Mouse (Mus musculus): ENCODE measurements around the gene Fam129a. TPM values are rescaled to one million over a fixed set of nuclear protein-coding genes. Genes with fewer than 3 reads are reported as not detected.
A peak's percentile ranks its signal among the peaks of the same experiment; 100 is the strongest.

Gene Fam129a
- polyA plus RNA-seq, 1 experiment from 2014 or later, result 4.6 TPM

DNA sequence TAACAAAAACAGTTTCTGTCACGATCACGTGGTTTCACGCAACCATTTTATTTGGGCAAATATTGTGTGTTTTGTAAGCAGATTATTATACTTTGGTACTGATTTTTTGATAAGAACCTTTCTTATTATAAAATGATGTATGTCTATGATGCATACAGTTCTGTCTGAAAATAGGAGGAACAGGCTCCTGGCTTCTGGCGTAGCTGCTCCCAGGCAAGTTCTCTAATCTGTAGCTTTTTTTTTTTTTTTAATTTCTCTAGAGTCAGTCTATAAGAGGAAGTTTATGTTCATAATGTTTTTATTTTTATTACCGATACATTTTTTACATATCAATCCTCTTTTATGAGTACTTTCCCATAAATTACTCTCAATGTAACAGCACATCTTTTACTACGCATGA is 44.6 kb downstream of the Fam129a start:
- Histone ChIP-seq H3K27me3 (ENCODE audit: insufficient read depth, low read length) (no peaks in the 10 kb centered on the region), H3K36me3 (ENCODE audit: insufficient read depth) (no peaks in the 10 kb centered on the region), H3K9ac (no peak overlapping the region), H3K4me1 (ENCODE audit: insufficient read depth) (0 out of 2 replicates have a peak, but pooled peaks cover 5% of the 10 kb centered on the region), H3K4me3 (ENCODE audit: low read depth, low read length) (no peak overlapping the region), H3K27ac (ENCODE audit: low read depth) (no peak overlapping the region), H3K9me3 (ENCODE audit: low read depth, low read length) (no peaks in the 10 kb centered on the region), H3K4me2 (no peak overlapping the region)
- 88% methylated on average over 6 of the region's 6 CpGs for WGBS
- no peak for TF ChIP-seq CTCF (IDR thresholded peaks at IDR 0.05; ENCODE audit: low read depth)
- DNase-seq (no peak), ATAC-seq (ENCODE audit: insufficient read depth) (no peak)

DNA sequence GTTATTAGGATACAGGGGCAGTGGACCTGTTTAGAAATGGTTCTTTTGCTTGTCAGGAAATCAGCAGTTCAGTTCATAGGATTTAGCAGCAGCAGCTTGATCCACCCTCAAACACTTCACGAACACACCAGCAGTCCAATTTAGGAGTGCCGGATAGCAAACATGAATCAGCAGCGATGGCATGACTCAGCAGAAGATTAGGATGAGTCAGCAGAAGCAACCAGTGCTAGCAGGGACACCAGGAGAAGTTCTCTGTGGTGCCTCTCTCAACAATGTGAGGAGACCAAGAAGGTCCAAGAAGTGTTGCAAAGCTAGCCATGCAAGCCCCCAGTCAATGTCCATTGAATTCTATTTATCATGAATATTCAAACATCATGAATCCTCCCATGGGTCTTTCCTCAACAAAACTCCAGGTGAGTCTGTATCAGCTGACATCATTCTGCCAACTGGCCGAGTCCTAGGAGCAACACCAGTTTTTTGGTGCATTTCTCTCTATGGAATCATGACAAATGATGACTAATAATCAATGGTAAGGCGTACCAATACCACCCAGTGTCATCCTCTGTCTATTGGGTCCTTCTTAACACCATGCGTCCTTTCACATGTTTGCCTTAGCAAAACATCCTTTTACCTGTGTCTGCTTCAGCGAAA is 45.7 kb downstream of the Fam129a start:
- Histone ChIP-seq H3K9ac (no peak overlapping the region), H3K4me1 (ENCODE audit: insufficient read depth) (0 out of 2 replicates have a peak, but pooled peaks cover 5% of the 10 kb centered on the region), H3K4me3 (ENCODE audit: low read depth, low read length) (no peak overlapping the region), H3K4me2 (no peak overlapping the region), H3K27ac (ENCODE audit: low read depth) (no peak overlapping the region), H3K27me3 (ENCODE audit: insufficient read depth, low read length) (no peaks in the 10 kb centered on the region), H3K9me3 (ENCODE audit: low read depth, low read length) (no peaks in the 10 kb centered on the region), H3K36me3 (ENCODE audit: insufficient read depth) (no peaks in the 10 kb centered on the region)
- no peak for DNase-seq
- WGBS, result 86% methylated on average over 7 of the region's 7 CpGs
- no peak for TF ChIP-seq CTCF (IDR thresholded peaks at IDR 0.05; ENCODE audit: low read depth)
- no peak for ATAC-seq (ENCODE audit: insufficient read depth)

DNA sequence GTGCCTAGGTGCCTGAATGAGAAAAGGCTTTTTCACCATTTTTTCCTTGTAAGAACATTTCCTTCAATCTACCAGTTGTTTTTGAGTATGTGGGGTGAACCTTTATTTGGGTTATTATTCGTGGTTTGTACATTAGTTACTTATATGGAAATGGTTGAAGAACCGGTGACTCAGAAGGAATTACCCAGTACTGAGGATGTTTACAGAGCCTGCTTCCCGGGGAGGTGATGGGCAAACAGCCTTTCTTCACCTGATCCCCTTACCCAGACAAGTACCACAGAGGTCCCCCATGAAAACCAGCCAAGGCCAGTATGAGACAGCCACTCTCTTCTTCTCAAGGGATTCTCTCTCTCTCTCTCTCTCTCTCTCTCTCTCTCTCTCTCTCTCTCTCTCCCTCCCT is 47.3 kb downstream of the Fam129a start:
- WGBS, result 52% methylated on average over 3 of the region's 3 CpGs
- Histone ChIP-seq H3K27ac (ENCODE audit: low read depth) (no peak overlapping the region), H3K4me3 (ENCODE audit: low read depth, low read length) (no peak overlapping the region), H3K9me3 (ENCODE audit: low read depth, low read length) (no peaks in the 10 kb centered on the region), H3K27me3 (ENCODE audit: insufficient read depth, low read length) (no peaks in the 10 kb centered on the region), H3K9ac (no peak overlapping the region), H3K4me2 (no peak overlapping the region), H3K36me3 (ENCODE audit: insufficient read depth) (no peaks in the 10 kb centered on the region), H3K4me1 (ENCODE audit: insufficient read depth) (0 out of 2 replicates have a peak, but pooled peaks cover 5% of the 10 kb centered on the region)
- TF ChIP-seq CTCF (IDR thresholded peaks at IDR 0.05; ENCODE audit: low read depth), result no peak
- ATAC-seq (ENCODE audit: insufficient read depth) (no peak), DNase-seq (no peak)

DNA sequence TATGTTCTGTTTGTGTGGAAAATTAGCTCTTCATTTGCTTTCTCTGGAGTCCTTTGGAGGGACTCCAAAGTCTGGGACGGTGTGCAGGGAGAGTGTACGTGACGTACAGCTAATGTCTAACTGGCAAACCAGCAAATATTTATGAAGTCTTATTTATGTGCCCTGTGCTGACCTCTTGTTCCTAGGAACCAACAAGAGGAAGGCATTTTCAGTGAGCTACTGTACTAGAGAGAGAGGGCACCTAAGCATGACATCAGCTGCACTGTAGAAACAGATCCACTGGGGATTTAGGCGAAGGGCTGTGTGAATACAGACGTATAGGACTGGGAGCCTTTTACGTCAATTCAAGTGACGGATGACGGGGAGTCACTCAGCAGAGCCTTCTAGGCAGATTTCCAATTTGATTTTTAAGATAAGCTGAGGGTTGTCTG is 48.3 kb downstream of the Fam129a start:
- H3K4me2 ChIP-seq, result no peak overlapping the region
- no peaks in the 10 kb centered on the region for H3K36me3 ChIP-seq (ENCODE audit: insufficient read depth)
- H3K4me3 ChIP-seq (ENCODE audit: low read depth, low read length), result no peak overlapping the region
- ATAC-seq (ENCODE audit: insufficient read depth) (peak; percentile 31; the same call in 1 of the 2 replicates), DNase-seq (no peak)
- H3K9me3 ChIP-seq (ENCODE audit: low read depth, low read length), result no peaks in the 10 kb centered on the region
- H3K9ac ChIP-seq, result no peak overlapping the region
- no peak for TF ChIP-seq CTCF (IDR thresholded peaks at IDR 0.05; ENCODE audit: low read depth)
- no peaks in the 10 kb centered on the region for H3K27me3 ChIP-seq (ENCODE audit: insufficient read depth, low read length)
- WGBS, result 47% methylated on average over 8 of the region's 8 CpGs
- H3K4me1 ChIP-seq (ENCODE audit: insufficient read depth), result 0 out of 2 replicates have a peak, but pooled peaks cover 5% of the 10 kb centered on the region
- H3K27ac ChIP-seq (ENCODE audit: low read depth), result no peak overlapping the region

DNA sequence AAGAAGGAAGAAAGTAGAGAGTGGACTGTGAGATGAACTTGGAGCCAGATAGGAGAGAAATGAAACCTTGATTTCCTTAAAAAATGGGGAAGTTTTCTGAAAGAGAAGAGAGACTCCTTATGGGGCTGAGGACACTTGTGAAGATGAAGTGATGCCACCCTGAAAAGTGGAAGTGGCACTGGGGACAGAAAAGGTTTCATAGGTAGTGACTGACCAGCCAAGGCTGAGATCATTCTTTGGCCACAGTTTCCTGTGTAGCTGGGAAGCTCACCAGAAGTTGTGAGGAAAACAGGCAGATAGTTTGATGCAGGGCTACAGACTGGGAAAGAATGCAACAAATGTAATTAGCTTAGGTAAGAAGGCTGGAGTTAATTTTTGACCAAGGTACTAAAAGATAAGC is 49.7 kb downstream of the Fam129a start:
- no peak for TF ChIP-seq CTCF (IDR thresholded peaks at IDR 0.05; ENCODE audit: low read depth)
- Histone ChIP-seq H3K4me1 (ENCODE audit: insufficient read depth) (0 out of 2 replicates have a peak, but pooled peaks cover 8% of the 10 kb centered on the region), H3K9me3 (ENCODE audit: low read depth, low read length) (no peaks in the 10 kb centered on the region), H3K4me2 (no peak overlapping the region), H3K27me3 (ENCODE audit: insufficient read depth, low read length) (no peaks in the 10 kb centered on the region), H3K27ac (ENCODE audit: low read depth) (no peak overlapping the region), H3K9ac (no peak overlapping the region), H3K4me3 (ENCODE audit: low read depth, low read length) (no peak overlapping the region), H3K36me3 (ENCODE audit: insufficient read depth) (no peaks in the 10 kb centered on the region)
- no peak for DNase-seq
- ATAC-seq (ENCODE audit: insufficient read depth), result no peak

DNA sequence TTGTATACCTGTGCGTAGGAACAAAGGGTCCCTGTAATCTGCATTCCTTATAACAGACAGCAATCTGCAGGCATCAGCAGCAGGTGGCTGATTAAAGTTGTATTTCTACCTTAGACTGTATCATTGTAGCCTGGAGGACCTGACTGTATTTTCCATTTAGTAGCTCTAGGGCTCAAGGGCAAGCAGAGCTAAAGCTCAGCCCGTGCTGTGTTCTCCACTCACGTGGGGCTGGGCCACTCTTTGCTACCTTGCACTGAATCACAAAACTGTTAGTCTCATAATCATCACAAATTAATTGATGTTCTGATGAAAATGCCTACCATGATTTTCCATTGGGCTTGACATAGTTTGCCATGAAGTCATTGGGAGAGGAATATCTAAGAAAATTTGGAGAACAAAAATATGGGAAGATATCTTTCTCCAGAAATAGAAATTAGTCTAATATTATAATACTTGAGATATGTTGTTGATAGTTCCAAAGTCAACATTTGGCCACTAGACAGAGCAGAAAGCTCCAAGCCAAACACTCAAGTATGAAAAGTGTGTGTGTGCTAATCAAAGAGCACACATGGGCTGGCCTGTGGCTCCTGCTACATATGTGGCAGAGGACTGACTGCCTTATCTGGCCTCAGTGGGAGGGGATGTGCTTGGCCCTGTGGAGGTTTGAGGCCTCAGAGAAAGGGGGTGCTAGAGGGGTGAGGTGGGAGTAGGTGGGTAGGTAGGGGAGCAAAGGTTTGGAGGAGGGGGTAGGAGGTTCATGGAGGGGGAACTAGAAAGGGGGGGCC is 53.6 kb downstream of the Fam129a start:
- Histone ChIP-seq H3K4me3 (ENCODE audit: low read depth, low read length) (no peak overlapping the region), H3K9me3 (ENCODE audit: low read depth, low read length) (no peaks in the 10 kb centered on the region), H3K27me3 (ENCODE audit: insufficient read depth, low read length) (no peaks in the 10 kb centered on the region), H3K9ac (no peak overlapping the region), H3K36me3 (ENCODE audit: insufficient read depth) (no peaks in the 10 kb centered on the region), H3K27ac (ENCODE audit: low read depth) (no peak overlapping the region), H3K4me1 (ENCODE audit: insufficient read depth) (0 out of 2 replicates have a peak, but pooled peaks cover 14% of the 10 kb centered on the region), H3K4me2 (no peak overlapping the region)
- WGBS, result 72% methylated on average over 3 of the region's 3 CpGs
- DNase-seq (no peak), ATAC-seq (ENCODE audit: insufficient read depth) (peak; percentile 66)
- TF ChIP-seq CTCF (IDR thresholded peaks at IDR 0.05; ENCODE audit: low read depth), result no peak

DNA sequence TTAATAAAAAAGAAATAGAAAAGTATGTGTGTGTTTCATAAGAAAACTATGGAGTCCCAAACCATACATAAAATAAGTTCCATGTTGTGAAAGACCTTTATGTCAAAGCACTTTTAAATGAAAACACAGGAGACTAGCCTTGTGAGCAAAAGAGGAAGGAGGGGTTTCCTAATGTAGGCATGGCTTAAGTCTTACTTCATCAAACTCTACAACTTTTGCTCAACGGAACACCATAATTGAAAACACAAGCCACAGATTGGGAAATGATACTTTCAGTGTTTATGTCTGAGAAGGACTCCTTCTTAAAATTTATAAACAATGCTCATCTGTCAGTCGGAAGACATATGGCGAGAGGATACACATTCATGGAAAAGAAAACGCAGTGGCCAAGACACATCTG is 54.3 kb downstream of the Fam129a start:
- no peaks in the 10 kb centered on the region for H3K27me3 ChIP-seq (ENCODE audit: insufficient read depth, low read length)
- ATAC-seq (ENCODE audit: insufficient read depth) (no peak), DNase-seq (peak; percentile 51)
- H3K4me3 ChIP-seq (ENCODE audit: low read depth, low read length), result no peak overlapping the region
- no peak overlapping the region for H3K27ac ChIP-seq (ENCODE audit: low read depth)
- 41% methylated on average over 4 of the region's 4 CpGs for WGBS
- H3K36me3 ChIP-seq (ENCODE audit: insufficient read depth), result no peaks in the 10 kb centered on the region
- TF ChIP-seq CTCF (IDR thresholded peaks at IDR 0.05; ENCODE audit: low read depth), result no peak
- 0 out of 2 replicates have a peak, but pooled peaks cover 12% of the 10 kb centered on the region for H3K4me1 ChIP-seq (ENCODE audit: insufficient read depth)
- no peaks in the 10 kb centered on the region for H3K9me3 ChIP-seq (ENCODE audit: low read depth, low read length)
- no peak overlapping the region for H3K9ac ChIP-seq
- H3K4me2 ChIP-seq, result no peak overlapping the region
